Mouse (Mus musculus) small intestine, adult 2 months (tissue): ENCODE measurements around the gene Gm47995.
"Not testable (repeated sequence)": the region's sequence is repeated elsewhere in the genome, so short reads cannot be mapped to it uniquely, and the experiment has no call there.

Experiments
- CTCF ChIP-seq: fragments of 200-500 bp; IDR thresholded peaks from 2 replicates; pipeline ENCODE4 v1.5.1; 2012; ENCODE audit warnings: low read depth, mild to moderate bottlenecking, control low read depth, inconsistent platforms, low read length, moderate library complexity, mixed read lengths; ENCODE audit not compliant: insufficient replicate concordance, insufficient read length; ENCODE audit errors: extremely low read depth
- POLR2A ChIP-seq: fragments of 200-500 bp; IDR thresholded peaks from 2 replicates; pipeline ENCODE4 v1.6.1; 2012; ENCODE audit warnings: low read depth, mild to moderate bottlenecking, control low read depth, inconsistent platforms, low read length, moderate library complexity

- not testable (repeated sequence) for TF ChIP-seq POLR2A, CTCF
Observed at GRCm38 (mm10) chr1:151200620-151201019, 2.4 kb downstream of the Gm47995 start.
